Mouse (Mus musculus) embryonic facial prominence, embryonic 15.5 days (tissue): Measurements from ENCODE around the gene Fam196b. TPM values are rescaled to one million over a fixed set of nuclear protein-coding genes. Genes with fewer than 3 reads are reported as not detected.

Experiments used
- ATAC-seq: fragments of 200-750 bp; cut with Nextera tagmentation; 2 replicates; pipeline ENCODE4 v1.8.0; 2017; ENCODE audit warnings: low read depth, moderate TSS enrichment; ENCODE audit not compliant: insufficient number of reproducible peaks, low FRiP score, low TSS enrichment
- H3K27ac ChIP-seq: fragments of 300-500 bp; sonication (generic); replicated peaks from 2 replicates; pipeline ENCODE4 v1.5.1; 2015; ENCODE audit warnings: mild to moderate bottlenecking, inconsistent platforms
- H3K27me3 ChIP-seq: fragments of 300-500 bp; sonication (generic); 2 replicates; pipeline ENCODE4 v1.6.1; 2015; ENCODE audit warnings: inconsistent platforms
- H3K36me3 ChIP-seq: fragments of 300-500 bp; sonication (generic); 2 replicates; pipeline ENCODE4 v1.6.1; 2015; ENCODE audit warnings: mild to moderate bottlenecking, inconsistent platforms
- H3K4me1 ChIP-seq: fragments of 300-500 bp; sonication (generic); 2 replicates; pipeline ENCODE4 v1.6.1; 2015; ENCODE audit warnings: inconsistent platforms
- H3K4me2 ChIP-seq: fragments of 300-500 bp; sonication (generic); replicated peaks from 2 replicates; pipeline ENCODE4 v1.6.1; 2015; ENCODE audit warnings: mild to moderate bottlenecking, inconsistent platforms
- H3K4me3 ChIP-seq: fragments of 300-500 bp; sonication (generic); replicated peaks from 2 replicates; pipeline ENCODE4 v1.5.1; 2015; ENCODE audit warnings: mild to moderate bottlenecking, inconsistent platforms
- H3K9ac ChIP-seq: fragments of 300-500 bp; sonication (generic); 2 replicates; pipeline ENCODE4 v1.6.1; 2015; ENCODE audit warnings: inconsistent platforms
- H3K9me3 ChIP-seq: fragments of 300-500 bp; sonication (generic); replicated peaks from 2 replicates; pipeline ENCODE4 v1.6.1; 2016; ENCODE audit warnings: inconsistent platforms
- WGBS: fragments of 180-500 bp; shearing (Covaris S2); methylation state at CpG from one replicate; pipeline ENCODE4 v1.1.7; 2015; 5-methylcytosine and 5-hydroxymethylcytosine counted together
- polyA plus RNA-seq: library from polyadenylated mRNA; unstranded; fragments of >200 nt; fragmentation: Nextera tagmentation; extraction: Ambion mirVana; gene quantifications from 2 replicates; pipeline ENCODE4 v1.2.1, GENCODE M21; 2015

Gene Fam196b
- polyA plus RNA-seq, 1 experiment from 2014 or later: 1.2 TPM

DNA sequence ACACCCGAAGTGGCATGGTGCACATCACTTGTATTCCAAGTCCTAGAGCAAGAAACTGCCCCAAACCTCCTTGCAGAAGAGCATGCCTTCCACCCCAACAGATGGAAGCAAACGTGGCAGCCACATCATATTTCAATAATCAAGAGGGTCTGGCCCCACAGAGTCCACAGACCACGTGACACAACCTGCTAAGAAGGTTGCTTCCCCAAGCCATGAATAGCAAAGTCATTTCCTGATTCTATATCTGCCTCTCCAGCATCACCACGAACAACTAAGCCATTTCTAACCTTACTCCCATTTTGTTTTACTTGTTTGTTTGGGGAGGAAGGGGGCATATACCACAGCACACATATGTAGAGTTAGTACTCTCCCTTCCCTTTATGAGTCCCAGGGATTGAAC is 69.6 kb downstream of the Fam196b start:
- no peak overlapping the region for H3K9ac ChIP-seq
- 69% methylated on average over 4 of the region's 4 CpGs for WGBS
- H3K4me2 ChIP-seq: no peak overlapping the region
- H3K36me3 ChIP-seq: no peaks in the 10 kb centered on the region
- no peak for ATAC-seq
- no peaks in the 10 kb centered on the region for H3K4me1 ChIP-seq
- H3K4me3 ChIP-seq: no peak overlapping the region
- no peak overlapping the region for H3K27ac ChIP-seq
- H3K27me3 ChIP-seq: no peaks in the 10 kb centered on the region
- H3K9me3 ChIP-seq: no peaks in the 10 kb centered on the region

DNA sequence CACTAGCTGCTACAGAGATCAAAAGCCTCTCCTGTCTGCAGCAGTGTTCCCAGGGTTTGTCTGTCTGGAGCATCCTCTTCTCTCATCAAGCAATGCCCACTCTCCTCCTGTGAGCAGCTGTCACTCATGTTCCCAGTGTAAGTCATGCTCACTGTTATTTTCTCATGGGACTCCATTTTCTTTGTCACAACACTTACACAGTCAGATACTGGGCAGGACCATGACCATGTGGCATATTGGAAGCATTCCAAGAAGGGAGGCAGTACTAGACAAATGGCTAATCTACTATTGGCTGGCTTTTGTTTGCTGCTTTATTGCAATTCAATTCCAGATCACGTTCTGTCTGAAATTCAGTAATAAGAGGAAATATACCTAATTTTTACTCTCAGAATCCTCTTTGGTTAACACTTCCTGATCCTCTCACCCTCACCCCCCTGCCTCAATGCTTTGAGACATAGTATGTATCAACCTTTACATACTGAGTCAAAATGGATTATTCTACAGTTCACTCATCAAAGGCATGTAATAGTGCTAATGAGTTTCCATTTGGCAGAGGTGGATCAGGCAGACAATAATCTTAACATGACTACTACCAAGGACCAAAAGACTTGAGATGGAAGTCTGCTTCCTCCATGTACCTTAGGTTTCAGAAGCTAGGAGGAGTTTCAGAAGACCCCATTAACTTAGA is 70.5 kb downstream of the Fam196b start:
- 31% methylated on average over 1 of the region's 1 CpGs for WGBS

DNA sequence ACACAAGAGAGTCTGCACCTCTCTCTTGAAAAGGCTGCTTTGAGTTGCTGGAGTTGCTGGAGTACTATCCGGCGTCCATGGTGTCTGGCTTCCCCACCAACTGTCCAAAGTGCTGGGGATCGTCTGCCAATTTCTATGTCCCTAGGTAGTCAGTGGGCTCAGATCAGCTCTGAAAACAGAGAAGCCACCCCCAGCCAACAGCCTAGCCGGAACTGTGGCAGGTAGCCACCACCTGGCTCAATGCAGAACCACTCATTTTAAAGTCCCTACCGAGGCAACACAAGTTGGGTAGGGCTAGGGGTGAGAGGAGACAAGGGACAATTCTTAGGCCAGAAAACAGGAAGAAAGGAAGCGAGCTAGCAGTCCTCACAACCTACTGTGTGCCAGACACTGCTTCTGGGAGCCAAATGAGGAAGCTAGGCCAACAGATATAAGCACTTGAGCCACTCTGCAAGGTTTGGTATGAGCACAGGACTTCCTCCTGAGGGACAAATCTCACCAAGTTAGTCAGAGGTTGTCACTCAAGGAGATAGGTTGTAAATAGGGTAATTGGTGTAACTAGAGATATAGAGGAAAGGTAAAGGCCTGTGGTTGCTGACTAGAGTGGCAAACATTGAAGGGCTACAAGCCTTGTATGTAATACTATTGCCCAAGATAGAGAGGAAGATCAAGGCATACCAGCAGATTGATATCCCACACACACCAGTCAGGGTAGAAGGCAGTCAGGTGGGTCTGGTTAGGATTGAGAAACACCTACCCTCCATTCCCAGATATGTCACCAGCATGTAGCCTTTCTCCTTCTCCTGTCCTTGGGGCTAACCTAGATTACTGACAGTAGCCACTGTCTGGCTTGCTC is 74.9 kb downstream of the Fam196b start:
- Histone ChIP-seq H3K4me2 (no peak overlapping the region), H3K9ac (no peak overlapping the region), H3K27me3 (no peaks in the 10 kb centered on the region), H3K4me1 (no peaks in the 10 kb centered on the region), H3K4me3 (no peak overlapping the region), H3K27ac (no peak overlapping the region), H3K36me3 (no peaks in the 10 kb centered on the region), H3K9me3 (no peaks in the 10 kb centered on the region)
- WGBS: 89% methylated on average over 6 of the region's 6 CpGs
- no peak for ATAC-seq

More for the DNA sequence above, 70.5 kb downstream of the Fam196b start:
- no peak overlapping the region for H3K27ac ChIP-seq
- H3K9me3 ChIP-seq: no peaks in the 10 kb centered on the region
- no peaks in the 10 kb centered on the region for H3K36me3 ChIP-seq
- no peak overlapping the region for H3K4me3 ChIP-seq
- no peak overlapping the region for H3K4me2 ChIP-seq
- H3K4me1 ChIP-seq: no peaks in the 10 kb centered on the region
- no peak for ATAC-seq
- H3K9ac ChIP-seq: no peak overlapping the region
- no peaks in the 10 kb centered on the region for H3K27me3 ChIP-seq

DNA sequence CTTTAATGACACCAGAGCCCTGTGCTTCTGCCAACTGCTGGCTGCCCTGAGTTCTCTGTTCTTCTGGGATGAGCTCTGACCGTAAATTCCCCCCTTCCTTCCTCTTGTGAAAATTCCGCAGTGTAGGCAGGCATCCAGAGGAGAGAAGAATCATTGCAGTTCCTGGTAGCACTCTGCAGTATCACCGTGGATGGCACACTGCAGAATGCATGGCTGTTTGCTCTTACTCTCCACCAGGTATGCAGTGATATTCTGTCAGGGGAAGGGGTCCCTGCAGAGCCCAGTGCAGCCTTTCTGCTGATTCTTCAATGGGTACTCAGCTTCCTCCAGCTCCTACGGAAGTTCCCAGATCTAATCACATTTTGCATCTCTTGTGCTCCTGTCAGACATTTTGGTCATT is 77.5 kb downstream of the Fam196b start:
- Histone ChIP-seq H3K27me3 (no peaks in the 10 kb centered on the region), H3K4me2 (no peak overlapping the region), H3K9me3 (no peaks in the 10 kb centered on the region), H3K36me3 (no peaks in the 10 kb centered on the region), H3K27ac (no peak overlapping the region), H3K4me3 (no peak overlapping the region), H3K9ac (no peak overlapping the region), H3K4me1 (no peaks in the 10 kb centered on the region)
- ATAC-seq: no peak
- 56% methylated on average over 4 of the region's 4 CpGs for WGBS

DNA sequence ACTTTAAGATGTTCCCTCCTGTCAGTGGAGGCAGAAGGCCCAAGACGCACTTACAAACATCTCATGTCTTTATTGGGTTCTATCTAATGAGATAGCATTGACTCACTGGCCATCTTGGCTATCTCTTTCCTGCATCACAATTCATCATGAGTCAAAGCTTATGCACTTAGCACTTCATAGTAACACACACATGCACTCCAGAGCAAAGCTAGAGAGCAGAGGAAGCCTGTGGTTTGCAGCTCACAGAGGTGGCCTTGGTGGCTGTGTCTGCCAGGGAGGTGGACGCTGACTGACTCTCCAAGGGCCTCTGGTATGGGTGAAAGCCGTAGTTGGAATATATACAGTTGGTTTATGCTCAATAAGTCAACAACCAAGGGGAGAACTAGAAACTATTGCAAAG is 81.2 kb downstream of the Fam196b start:
- H3K4me3 ChIP-seq: no peak overlapping the region
- H3K9ac ChIP-seq: no peak overlapping the region
- H3K27ac ChIP-seq: no peak overlapping the region
- no peak overlapping the region for H3K4me2 ChIP-seq
- H3K4me1 ChIP-seq: no peaks in the 10 kb centered on the region
- H3K27me3 ChIP-seq: no peaks in the 10 kb centered on the region
- ATAC-seq: no peak
- H3K36me3 ChIP-seq: no peaks in the 10 kb centered on the region
- 83% methylated on average over 3 of the region's 3 CpGs for WGBS
- no peaks in the 10 kb centered on the region for H3K9me3 ChIP-seq

DNA sequence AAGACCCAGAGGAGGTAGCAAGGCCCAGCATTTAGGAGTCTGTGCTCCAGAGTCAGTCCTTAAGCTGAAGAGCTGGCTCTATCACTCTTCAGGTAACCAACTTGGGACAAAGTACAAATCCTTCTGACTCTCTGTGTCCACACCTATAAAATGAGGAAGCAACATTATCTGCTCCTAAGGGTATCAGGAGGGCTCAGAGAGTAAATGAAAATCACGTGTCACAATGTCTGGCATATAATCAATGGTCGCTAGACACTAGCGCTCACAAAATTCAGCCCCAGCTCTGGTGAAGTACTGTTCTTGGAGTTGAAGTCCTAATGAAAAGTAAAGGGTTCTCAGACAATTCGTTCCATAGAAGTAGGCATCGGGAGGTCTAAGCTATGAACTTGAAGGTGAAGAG is 83.0 kb downstream of the Fam196b start:
- H3K4me1 ChIP-seq: no peaks in the 10 kb centered on the region
- no peak overlapping the region for H3K27ac ChIP-seq
- WGBS: 89% methylated on average over 5 of the region's 5 CpGs
- H3K27me3 ChIP-seq: no peaks in the 10 kb centered on the region
- ATAC-seq: no peak
- H3K4me2 ChIP-seq: no peak overlapping the region
- no peak overlapping the region for H3K9ac ChIP-seq
- no peaks in the 10 kb centered on the region for H3K9me3 ChIP-seq
- H3K4me3 ChIP-seq: no peak overlapping the region
- no peaks in the 10 kb centered on the region for H3K36me3 ChIP-seq

DNA sequence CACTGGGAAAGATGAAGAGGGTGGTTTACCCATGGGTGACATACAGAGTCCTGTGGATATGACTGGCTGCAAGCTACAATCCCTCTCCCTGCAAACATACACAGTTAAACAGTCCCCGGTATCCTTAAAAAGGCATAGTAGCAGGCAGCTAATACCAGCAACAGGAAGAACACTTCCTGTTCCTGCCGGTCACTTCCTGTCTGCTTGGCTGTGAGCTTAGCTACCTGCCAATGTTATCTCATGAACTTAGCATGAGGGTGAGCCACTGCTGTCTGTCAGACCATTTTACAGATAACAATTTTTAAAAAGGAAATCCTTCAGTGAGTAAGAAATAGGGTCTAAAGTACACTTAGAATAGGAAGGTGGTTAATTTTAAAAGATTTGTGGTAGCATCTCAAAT is 83.9 kb downstream of the Fam196b start:
- WGBS: 82% methylated on average over 2 of the region's 2 CpGs
- Histone ChIP-seq H3K9ac (no peak overlapping the region), H3K4me2 (no peak overlapping the region), H3K36me3 (no peaks in the 10 kb centered on the region), H3K9me3 (no peaks in the 10 kb centered on the region), H3K4me3 (no peak overlapping the region), H3K4me1 (no peaks in the 10 kb centered on the region), H3K27me3 (no peaks in the 10 kb centered on the region), H3K27ac (no peak overlapping the region)
- no peak for ATAC-seq

DNA sequence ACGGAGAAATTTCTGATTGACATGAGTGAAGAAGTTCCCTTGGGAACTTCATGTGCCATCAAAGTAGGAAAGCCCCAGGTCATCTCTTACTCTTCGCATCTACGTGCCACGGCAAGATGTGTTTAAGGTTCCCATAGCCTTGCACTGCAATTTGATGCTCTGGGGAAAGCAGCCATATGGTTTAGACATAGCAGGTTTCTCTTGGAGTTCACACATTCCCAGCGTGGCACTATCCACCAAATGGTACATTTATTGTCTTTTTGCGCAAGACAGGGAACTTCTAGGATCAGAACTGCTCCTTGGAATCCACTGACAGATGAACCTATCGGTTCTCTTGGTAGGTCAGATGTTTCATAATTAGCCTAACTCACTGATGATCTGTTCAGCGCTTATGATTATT is 86.7 kb downstream of the Fam196b start:
- no peak overlapping the region for H3K4me3 ChIP-seq
- no peak overlapping the region for H3K27ac ChIP-seq
- ATAC-seq: no peak

DNA sequence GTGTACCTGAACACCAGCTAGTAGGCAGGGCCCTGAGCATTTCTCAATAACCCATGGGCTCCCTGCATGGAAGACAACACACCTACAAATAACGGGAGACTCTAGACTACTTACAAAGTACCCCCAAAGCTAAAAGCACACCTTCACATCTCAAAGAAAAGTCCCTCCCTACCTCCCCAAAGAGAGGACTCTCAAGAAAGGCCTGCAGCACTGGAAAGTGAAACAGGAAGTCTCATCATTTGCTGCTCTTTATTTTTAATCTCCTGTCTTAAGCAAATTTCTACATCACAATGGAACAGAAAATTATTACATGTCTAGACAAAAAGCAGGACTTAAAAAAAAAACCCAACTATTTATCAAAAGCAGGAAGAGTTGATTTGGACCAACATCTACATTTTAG is 90.7 kb downstream of the Fam196b start:
- no peak for ATAC-seq
- no peaks in the 10 kb centered on the region for H3K4me1 ChIP-seq
- H3K36me3 ChIP-seq: no peaks in the 10 kb centered on the region
- H3K4me2 ChIP-seq: no peak overlapping the region
- no peaks in the 10 kb centered on the region for H3K9me3 ChIP-seq
- WGBS: 70% methylated on average over 1 of the region's 1 CpGs
- no peaks in the 10 kb centered on the region for H3K27me3 ChIP-seq
- no peak overlapping the region for H3K9ac ChIP-seq
- H3K27ac ChIP-seq: no peak overlapping the region
- H3K4me3 ChIP-seq: no peak overlapping the region

More for the DNA sequence above, 86.7 kb downstream of the Fam196b start:
- no peaks in the 10 kb centered on the region for H3K9me3 ChIP-seq
- no peaks in the 10 kb centered on the region for H3K27me3 ChIP-seq
- H3K9ac ChIP-seq: no peak overlapping the region
- 77% methylated on average over 8 of the region's 8 CpGs for WGBS
- no peak overlapping the region for H3K4me2 ChIP-seq
- H3K4me1 ChIP-seq: no peaks in the 10 kb centered on the region
- H3K36me3 ChIP-seq: no peaks in the 10 kb centered on the region

DNA sequence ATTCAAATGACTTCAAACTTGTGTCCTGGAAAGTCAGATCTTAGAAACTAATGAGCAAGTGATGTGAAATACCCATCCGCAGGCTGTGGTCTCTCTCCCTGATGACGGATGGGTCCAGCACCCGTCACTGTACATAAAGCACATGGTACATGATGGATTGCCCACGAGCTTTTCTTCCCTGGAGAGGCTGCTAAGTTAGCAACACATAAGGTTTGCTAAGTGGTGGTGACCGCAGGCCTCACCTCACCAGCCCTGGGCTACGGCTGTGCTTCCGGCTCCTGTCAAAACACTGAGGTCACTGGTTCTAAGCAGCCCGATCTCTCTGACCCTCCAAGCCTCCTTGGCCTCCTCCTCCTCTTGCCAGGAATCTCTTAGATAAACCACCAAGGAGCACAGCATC is 91.7 kb downstream of the Fam196b start:
- 67% methylated on average over 8 of the region's 8 CpGs for WGBS
- no peaks in the 10 kb centered on the region for H3K4me1 ChIP-seq
- no peak for ATAC-seq
- no peaks in the 10 kb centered on the region for H3K36me3 ChIP-seq
- H3K9ac ChIP-seq: no peak overlapping the region
- H3K27ac ChIP-seq: no peak overlapping the region
- H3K27me3 ChIP-seq: no peaks in the 10 kb centered on the region
- no peak overlapping the region for H3K4me2 ChIP-seq
- no peak overlapping the region for H3K4me3 ChIP-seq
- H3K9me3 ChIP-seq: no peaks in the 10 kb centered on the region

DNA sequence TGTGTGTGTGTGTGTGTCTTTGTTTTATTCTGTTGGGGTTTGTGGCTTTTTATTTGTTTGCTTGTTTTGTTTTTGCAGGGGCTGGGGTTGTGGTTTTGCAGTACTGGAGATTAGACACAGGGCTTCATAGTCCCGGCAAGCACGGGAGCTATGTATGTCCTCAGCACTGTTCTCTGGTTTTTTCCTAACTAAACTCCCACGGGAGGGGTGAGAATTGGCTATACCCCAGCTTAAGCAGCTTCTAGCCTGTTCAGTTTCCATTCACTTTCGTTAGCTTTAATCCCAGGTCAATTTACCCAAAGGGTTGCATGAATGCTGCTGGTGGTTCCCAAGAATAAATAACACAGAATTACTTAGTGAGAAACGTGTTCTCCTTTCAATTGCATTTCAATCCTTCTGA is 92.2 kb downstream of the Fam196b start:
- H3K27me3 ChIP-seq: no peaks in the 10 kb centered on the region
- H3K9ac ChIP-seq: no peak overlapping the region
- no peak overlapping the region for H3K27ac ChIP-seq
- H3K4me1 ChIP-seq: no peaks in the 10 kb centered on the region
- WGBS: 26% methylated on average over 5 of the region's 5 CpGs
- no peaks in the 10 kb centered on the region for H3K36me3 ChIP-seq
- no peak overlapping the region for H3K4me2 ChIP-seq
- no peak for ATAC-seq
- no peak overlapping the region for H3K4me3 ChIP-seq
- no peaks in the 10 kb centered on the region for H3K9me3 ChIP-seq
